13 mouse cellular contexts compared by ENCODE assay signal in the genomic region with DNA sequence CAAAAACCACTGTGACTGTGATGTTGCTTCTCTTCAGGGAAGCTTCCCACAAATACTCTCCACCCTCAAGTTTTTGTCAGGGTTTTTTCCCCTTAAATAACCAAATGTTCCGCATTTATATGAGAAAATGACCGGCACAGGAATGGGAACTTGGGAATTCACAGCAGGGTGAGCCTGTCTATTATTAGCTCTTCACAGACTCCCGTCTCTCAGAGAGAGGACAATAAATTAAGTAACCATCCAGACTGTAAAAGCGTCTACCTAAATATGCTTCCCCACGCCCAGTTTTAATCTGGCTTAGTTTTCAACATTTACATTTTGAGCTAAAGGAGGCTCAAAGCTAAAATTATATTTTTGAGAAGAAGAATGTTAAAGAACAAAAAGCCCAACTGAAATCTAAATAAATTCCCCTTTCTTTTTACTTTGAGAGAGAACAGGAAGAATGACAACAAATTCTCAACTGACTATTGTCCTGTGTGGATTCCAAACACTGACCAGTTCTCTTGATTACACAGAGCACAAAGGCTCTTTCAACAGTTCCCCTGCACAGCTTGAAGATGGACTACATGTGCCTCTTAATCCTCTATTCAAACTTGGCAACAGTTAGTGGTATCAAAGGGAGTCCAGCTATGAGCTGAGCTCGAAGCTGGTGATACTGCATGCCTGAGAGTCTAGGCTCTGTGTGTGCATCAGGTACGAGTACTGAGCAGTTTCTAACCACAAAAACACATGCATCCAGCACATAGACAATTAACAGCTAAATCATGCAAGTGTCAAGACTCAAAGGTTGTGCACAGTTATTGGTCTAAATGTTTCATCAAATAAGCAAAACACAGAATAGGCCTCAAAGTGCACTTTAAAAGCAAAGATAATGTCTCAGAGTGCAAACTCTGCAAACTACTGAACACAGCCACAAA.
DNase-seq lines count a peak whose midpoint lies in the region; ATAC-seq and TF ChIP-seq lines count a peak whose summit lies in the region.
"Had no signal": no experiment of that assay in that cellular context is flagged by ENCODE, and none has a peak within 500 bp of the region (broad histone marks: within the 10 kb centered on the region; RNA-seq: fewer than 3 reads in every experiment).

No protein-coding gene starts in this region.

- ATAC-seq in intestine, embryonic 16.5 days = no peak
- no peak for ATAC-seq in intestine, postnatal 0 days
- ATAC-seq in midbrain, postnatal 0 days (ENCODE audit: low FRiP score) = no peak

- H3K4me3 ChIP-seq in intestine, embryonic 16.5 days (ENCODE audit: low read length) = no peak overlapping the region
- no peak overlapping the region for H3K4me3 ChIP-seq in intestine, postnatal 0 days (ENCODE audit: low read depth, low read length)
- no peak overlapping the region for H3K4me3 ChIP-seq in embryonic facial prominence, embryonic 10.5 days
- H3K4me3 ChIP-seq in hindbrain, embryonic 10.5 days = no peak overlapping the region
- H3K4me3 ChIP-seq in midbrain, postnatal 0 days (ENCODE audit: low read depth, low read length) = no peak overlapping the region
- H3K4me3 ChIP-seq: erythroblast, embryonic 14.5 days had no signal

- DNase-seq in embryonic facial prominence, embryonic 10.5 days (ENCODE audit: low spot score) = no peak
- DNase-seq in hindbrain, embryonic 10.5 days (ENCODE audit: low spot score) = peak; percentile 14
- peak; percentile 57 for DNase-seq in midbrain, postnatal 0 days (ENCODE audit: low spot score)
- no peak for DNase-seq in c-Kit-positive CD71-positive TER-119-positive erythroid progenitor cells, embryonic 14.5 days (ENCODE audit: low spot score)
- no peak for DNase-seq in lung, postnatal 10 days
- no peak for DNase-seq in urinary bladder, postnatal 4 days (ENCODE audit: low spot score in 2 of 2)
- DNase-seq: cerebellum, adult 18-20 months; layer of hippocampus, postnatal 36 days had no signal

- H3K9ac ChIP-seq in intestine, embryonic 16.5 days (ENCODE audit: low read depth, low read length) = no peak overlapping the region
- H3K9ac ChIP-seq in intestine, postnatal 0 days (ENCODE audit: low read depth, low read length) = no peak overlapping the region
- no peak overlapping the region for H3K9ac ChIP-seq in midbrain, postnatal 0 days (replicated peaks; ENCODE audit: low read length, poor library complexity, severe bottlenecking)
- H3K9ac ChIP-seq: liver, embryonic 14.5 days had no signal

- no peaks in the 10 kb centered on the region for H3K36me3 ChIP-seq in intestine, embryonic 16.5 days (ENCODE audit: control insufficient read depth, insufficient read depth, low read length)
- no peaks in the 10 kb centered on the region for H3K36me3 ChIP-seq in intestine, postnatal 0 days (ENCODE audit: control insufficient read depth, insufficient read depth)
- H3K36me3 ChIP-seq in embryonic facial prominence, embryonic 10.5 days (replicated peaks) = no peaks in the 10 kb centered on the region
- H3K36me3 ChIP-seq in hindbrain, embryonic 10.5 days = no peaks in the 10 kb centered on the region
- no peaks in the 10 kb centered on the region for H3K36me3 ChIP-seq in midbrain, postnatal 0 days (ENCODE audit: insufficient read depth, low read length)

- peaks cover 5% of the 10 kb centered on the region for H3K4me1 ChIP-seq in intestine, embryonic 16.5 days (ENCODE audit: control insufficient read depth, insufficient read depth, low read length)
- H3K4me1 ChIP-seq in intestine, postnatal 0 days (replicated peaks; ENCODE audit: control insufficient read depth, insufficient read depth, low read length) = no peaks in the 10 kb centered on the region
- H3K4me1 ChIP-seq in embryonic facial prominence, embryonic 10.5 days = peaks cover 26% of the 10 kb centered on the region
- H3K4me1 ChIP-seq in hindbrain, embryonic 10.5 days (replicated peaks) = peaks cover 26% of the 10 kb centered on the region
- no peaks in the 10 kb centered on the region; the same call in 1 of the 2 replicates for H3K4me1 ChIP-seq in midbrain, postnatal 0 days (ENCODE audit: insufficient read depth, low read length)

- H3K4me2 ChIP-seq in intestine, embryonic 16.5 days (ENCODE audit: low read depth, low read length) = no peak overlapping the region
- H3K4me2 ChIP-seq in intestine, postnatal 0 days (replicated peaks; ENCODE audit: low read depth) = no peak overlapping the region
- H3K4me2 ChIP-seq in midbrain, postnatal 0 days (ENCODE audit: low read depth, low read length, poor library complexity, severe bottlenecking) = no peak overlapping the region

- 28% methylated on average over 7 of the region's 7 CpGs for WGBS in intestine, embryonic 16.5 days
- 38% methylated on average over 7 of the region's 7 CpGs for WGBS in intestine, postnatal 0 days
- WGBS in embryonic facial prominence, embryonic 10.5 days = 25% methylated on average over 7 of the region's 7 CpGs
- WGBS in hindbrain, embryonic 10.5 days = 17% methylated on average over 7 of the region's 7 CpGs
- 18% methylated on average over 7 of the region's 7 CpGs for WGBS in midbrain, postnatal 0 days

- 0 out of 2 replicates have a peak overlapping the region, but pooled peaks have one; percentile 9 for H3K27ac ChIP-seq in intestine, embryonic 16.5 days (ENCODE audit: low read length)
- H3K27ac ChIP-seq in intestine, postnatal 0 days (ENCODE audit: low read depth, low read length) = no peak overlapping the region
- H3K27ac ChIP-seq in embryonic facial prominence, embryonic 10.5 days (replicated peaks) = peak overlapping the region; percentile 52
- peak overlapping the region; percentile 77 for H3K27ac ChIP-seq in hindbrain, embryonic 10.5 days
- H3K27ac ChIP-seq in midbrain, postnatal 0 days (ENCODE audit: low read depth, low read length) = 0 out of 2 replicates have a peak overlapping the region, but pooled peaks have one; percentile 12
- H3K27ac ChIP-seq: liver, embryonic 14.5 days had no signal

- no peaks in the 10 kb centered on the region for H3K9me3 ChIP-seq in intestine, embryonic 16.5 days (ENCODE audit: control insufficient read depth, low read length)
- no peaks in the 10 kb centered on the region for H3K9me3 ChIP-seq in intestine, postnatal 0 days (ENCODE audit: control insufficient read depth)
- no peaks in the 10 kb centered on the region for H3K9me3 ChIP-seq in embryonic facial prominence, embryonic 10.5 days
- H3K9me3 ChIP-seq in hindbrain, embryonic 10.5 days = no peaks in the 10 kb centered on the region
- H3K9me3 ChIP-seq in midbrain, postnatal 0 days (ENCODE audit: low read length) = no peaks in the 10 kb centered on the region

- H3K27me3 ChIP-seq in intestine, embryonic 16.5 days (replicated peaks; ENCODE audit: control insufficient read depth, insufficient read depth, low read length) = no peaks in the 10 kb centered on the region
- H3K27me3 ChIP-seq in intestine, postnatal 0 days (replicated peaks; ENCODE audit: control insufficient read depth, insufficient read depth, low read length) = no peaks in the 10 kb centered on the region
- no peaks in the 10 kb centered on the region for H3K27me3 ChIP-seq in embryonic facial prominence, embryonic 10.5 days (replicated peaks; ENCODE audit: low read depth, poor library complexity, severe bottlenecking)
- no peaks in the 10 kb centered on the region for H3K27me3 ChIP-seq in hindbrain, embryonic 10.5 days (ENCODE audit: insufficient read depth, poor library complexity, severe bottlenecking)
- no peaks in the 10 kb centered on the region for H3K27me3 ChIP-seq in midbrain, postnatal 0 days (ENCODE audit: insufficient read depth, low read length)
- H3K27me3 ChIP-seq: CH12.LX had no signal

- no peak for TF ChIP-seq CTCF in intestine, postnatal 0 days (IDR thresholded peaks at IDR 0.05; ENCODE audit: low read depth)
- TF ChIP-seq CTCF in midbrain, postnatal 0 days (IDR thresholded peaks at IDR 0.05) = no peak

Comparison
In these comparisons a context has a peak if more than half of its experiments do, and no peak if none do; other contexts are left out.
1. DNase-seq: peak in hindbrain, embryonic 10.5 days (single experiment) and midbrain, postnatal 0 days (single experiment); none in embryonic facial prominence, embryonic 10.5 days (single experiment), c-Kit-positive CD71-positive TER-119-positive erythroid progenitor cells, embryonic 14.5 days (single experiment), lung, postnatal 10 days (single experiment) and urinary bladder, postnatal 4 days (0 of 2).